Mouse (Mus musculus) cerebellum, adult 2 months (tissue): Measurements from ENCODE around the gene Nus1.

Experiments
- CTCF ChIP-seq: fragments of 200-500 bp; IDR thresholded peaks from 2 replicates; pipeline ENCODE4 v1.5.1; 2011; ENCODE audit warnings: low read depth, mild to moderate bottlenecking, control low read depth, low read length, moderate library complexity, borderline replicate concordance; ENCODE audit not compliant: insufficient read depth
- POLR2A ChIP-seq: fragments of 200-500 bp; IDR thresholded peaks from 2 replicates; pipeline ENCODE4 v1.6.1; 2011; ENCODE audit warnings: low read length, control low read depth, borderline replicate concordance; ENCODE audit not compliant: insufficient read depth

GRCm38 (mm10) chr10:52434836-52435235 lies 17.5 kb downstream of the Nus1 start:
- TF ChIP-seq CTCF (no peak), POLR2A (no peak)
